Mouse (Mus musculus) small intestine, adult 2 months (tissue): ENCODE measurements around the gene Gm15217. TPM values are rescaled to one million over a fixed set of nuclear protein-coding genes. Genes with fewer than 3 reads are reported as not detected.

ENCODE experiments used
- H3K27ac ChIP-seq: fragments of 200-500 bp; 2 replicates; pipeline ENCODE4 v1.5.1; 2012; ENCODE audit warnings: low read depth, low read length, control low read depth, inconsistent platforms; ENCODE audit not compliant: insufficient read depth
- H3K27me3 ChIP-seq: fragments of 200-500 bp; 2 replicates; pipeline ENCODE4 v1.6.1; 2012; ENCODE audit warnings: mild to moderate bottlenecking, moderate library complexity, low read length, inconsistent platforms; ENCODE audit not compliant: control insufficient read depth, insufficient read depth
- H3K36me3 ChIP-seq: fragments of 200-500 bp; 2 replicates; pipeline ENCODE4 v1.6.1; 2012; ENCODE audit warnings: mild to moderate bottlenecking, low read length, control low read depth, inconsistent platforms; ENCODE audit not compliant: control insufficient read depth, insufficient read depth
- H3K4me1 ChIP-seq: fragments of 200-500 bp; 2 replicates; pipeline ENCODE4 v1.6.1; 2012; ENCODE audit warnings: low read length, inconsistent platforms, mixed read lengths; ENCODE audit not compliant: control insufficient read depth, insufficient read depth, insufficient read length
- H3K4me3 ChIP-seq: fragments of 200-500 bp; 2 replicates; pipeline ENCODE4 v1.5.1; 2012; ENCODE audit warnings: low read depth, mild to moderate bottlenecking, control low read depth, inconsistent platforms, low read length, moderate library complexity
- CTCF ChIP-seq: fragments of 200-500 bp; IDR thresholded peaks from 2 replicates; pipeline ENCODE4 v1.5.1; 2012; ENCODE audit warnings: low read depth, mild to moderate bottlenecking, control low read depth, inconsistent platforms, low read length, moderate library complexity, mixed read lengths; ENCODE audit not compliant: insufficient replicate concordance, insufficient read length; ENCODE audit errors: extremely low read depth
- POLR2A ChIP-seq: fragments of 200-500 bp; IDR thresholded peaks from 2 replicates; pipeline ENCODE4 v1.6.1; 2012; ENCODE audit warnings: low read depth, mild to moderate bottlenecking, control low read depth, inconsistent platforms, low read length, moderate library complexity
- WGBS: fragments of 180-500 bp; shearing (Covaris S2); methylation state at CpG from one replicate; pipeline ENCODE4 v1.1.7; 2018; 5-methylcytosine and 5-hydroxymethylcytosine counted together
- polyA plus RNA-seq: library from polyadenylated mRNA; depleted of rRNA; stranded (reverse); fragments of >200 nt; gene quantifications from 2 replicates; pipeline ENCODE4 v1.2.3, GENCODE M21; 2012

Gene Gm15217
- polyA plus RNA-seq, 1 experiment = not detected

DNA sequence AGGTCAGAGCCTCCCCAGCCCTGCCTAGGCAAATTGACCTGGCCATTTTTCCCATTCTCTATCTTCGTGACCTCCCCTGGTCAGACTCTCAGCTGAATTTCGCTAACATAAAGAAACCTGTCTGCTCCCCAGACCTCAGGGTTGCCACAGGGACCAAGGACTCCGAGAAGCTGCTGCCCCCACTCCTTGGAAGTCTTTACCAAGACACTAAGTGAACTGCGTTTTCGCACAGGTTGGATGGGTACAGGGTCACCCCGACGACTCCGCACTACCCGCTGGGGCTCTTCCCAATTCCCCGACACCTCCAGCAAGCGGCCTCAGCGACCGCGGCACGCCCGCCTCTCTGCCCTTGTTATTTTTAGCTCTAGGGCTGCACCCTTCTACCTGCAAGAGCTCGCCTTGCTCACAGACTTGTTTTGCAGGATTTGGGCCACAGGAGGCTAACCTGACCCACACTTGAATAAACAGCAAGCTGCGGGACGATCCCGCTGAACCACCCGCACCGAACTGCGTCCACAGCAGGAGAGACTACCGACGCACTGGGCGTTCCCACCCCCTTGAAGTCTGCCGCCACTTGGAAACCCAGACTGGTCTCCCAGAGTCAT, 19.0 kb downstream of the Gm15217 start:
- 9% methylated on average over 27 of the region's 27 CpGs for WGBS
- Histone ChIP-seq H3K4me1 (peaks cover 4% of the 10 kb centered on the region; the same call in 1 of the 2 replicates), H3K27me3 (peaks cover 11% of the 10 kb centered on the region), H3K4me3 (peak overlapping the region; percentile 27; the same call in 1 of the 2 replicates), H3K36me3 (no peaks in the 10 kb centered on the region), H3K27ac (no peak overlapping the region)
- TF ChIP-seq CTCF (no peak), POLR2A (no peak)

DNA sequence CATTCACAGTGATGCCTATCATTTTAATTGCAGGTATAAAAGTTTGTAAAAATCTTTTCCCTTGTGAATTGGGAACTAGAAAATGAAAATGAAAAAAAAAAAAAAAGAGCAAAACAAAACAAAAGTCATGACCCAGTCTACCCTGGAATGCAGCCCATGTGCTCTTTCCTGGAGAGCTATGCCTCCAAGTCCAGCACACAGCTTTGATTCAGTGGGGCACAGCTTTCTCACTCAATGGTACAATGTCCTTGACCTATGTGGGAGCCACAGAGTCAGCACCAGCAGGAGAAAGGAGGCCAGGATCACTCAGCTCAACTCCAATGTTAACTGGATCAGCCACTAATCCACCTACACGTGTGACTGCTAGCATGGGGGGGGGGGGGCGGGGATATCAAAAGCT, 20.7 kb downstream of the Gm15217 start:
- no peaks in the 10 kb centered on the region for H3K36me3 ChIP-seq
- TF ChIP-seq POLR2A (no peak), CTCF (no peak)
- H3K27ac ChIP-seq = no peak overlapping the region
- peaks cover 11% of the 10 kb centered on the region for H3K27me3 ChIP-seq
- H3K4me3 ChIP-seq = no peak overlapping the region
- WGBS = 74% methylated on average over 2 of the region's 2 CpGs
- H3K4me1 ChIP-seq = peaks cover 4% of the 10 kb centered on the region; the same call in 1 of the 2 replicates

DNA sequence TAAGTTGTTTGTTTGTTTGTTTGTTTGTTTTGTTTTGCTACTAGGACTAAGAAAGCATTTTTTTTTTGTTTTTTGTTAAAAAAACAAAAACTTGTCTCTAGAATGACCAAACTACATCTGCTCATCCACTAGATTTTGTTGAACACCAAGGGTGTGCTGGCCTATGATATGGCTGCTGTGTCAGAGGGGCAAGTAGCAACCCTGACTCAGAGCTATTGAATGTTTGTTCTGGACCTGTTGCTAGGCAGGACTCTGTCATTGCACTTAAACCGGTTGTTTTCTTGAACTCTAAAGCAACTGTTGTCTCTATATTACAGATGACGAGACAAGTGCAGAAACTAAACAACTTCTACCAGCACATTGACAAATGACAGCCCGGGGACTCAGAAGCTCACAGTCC, 29.1 kb downstream of the Gm15217 start:
- Histone ChIP-seq H3K36me3 (no peaks in the 10 kb centered on the region), H3K27me3 (no peaks in the 10 kb centered on the region), H3K27ac (no peak overlapping the region), H3K4me3 (no peak overlapping the region), H3K4me1 (no peaks in the 10 kb centered on the region)
- 48% methylated on average over 3 of the region's 3 CpGs for WGBS
- TF ChIP-seq POLR2A (no peak), CTCF (no peak)

DNA sequence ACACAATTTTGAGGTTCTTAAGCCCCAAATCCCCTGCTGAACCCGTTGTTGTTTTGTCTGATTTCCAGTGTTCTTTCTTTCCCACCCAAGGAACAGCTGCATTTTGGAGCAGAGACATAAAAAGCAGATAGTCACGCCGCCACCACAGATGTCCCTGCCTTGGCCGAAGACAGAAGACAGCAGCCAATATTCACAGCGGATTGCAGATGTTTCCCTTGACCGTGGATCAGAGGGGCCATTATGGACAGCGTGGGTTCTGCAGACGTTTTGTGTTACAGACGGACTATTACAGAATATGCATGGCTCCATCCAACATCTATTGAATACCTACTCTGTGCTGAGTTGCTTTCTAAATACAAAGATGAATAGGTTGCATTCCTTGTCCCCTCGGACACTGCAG, 29.8 kb downstream of the Gm15217 start:
- no peaks in the 10 kb centered on the region for H3K4me1 ChIP-seq
- TF ChIP-seq CTCF (no peak), POLR2A (no peak)
- no peaks in the 10 kb centered on the region for H3K27me3 ChIP-seq
- WGBS = 80% methylated on average over 10 of the region's 10 CpGs
- no peak overlapping the region for H3K4me3 ChIP-seq
- H3K36me3 ChIP-seq = no peaks in the 10 kb centered on the region
- H3K27ac ChIP-seq = no peak overlapping the region

DNA sequence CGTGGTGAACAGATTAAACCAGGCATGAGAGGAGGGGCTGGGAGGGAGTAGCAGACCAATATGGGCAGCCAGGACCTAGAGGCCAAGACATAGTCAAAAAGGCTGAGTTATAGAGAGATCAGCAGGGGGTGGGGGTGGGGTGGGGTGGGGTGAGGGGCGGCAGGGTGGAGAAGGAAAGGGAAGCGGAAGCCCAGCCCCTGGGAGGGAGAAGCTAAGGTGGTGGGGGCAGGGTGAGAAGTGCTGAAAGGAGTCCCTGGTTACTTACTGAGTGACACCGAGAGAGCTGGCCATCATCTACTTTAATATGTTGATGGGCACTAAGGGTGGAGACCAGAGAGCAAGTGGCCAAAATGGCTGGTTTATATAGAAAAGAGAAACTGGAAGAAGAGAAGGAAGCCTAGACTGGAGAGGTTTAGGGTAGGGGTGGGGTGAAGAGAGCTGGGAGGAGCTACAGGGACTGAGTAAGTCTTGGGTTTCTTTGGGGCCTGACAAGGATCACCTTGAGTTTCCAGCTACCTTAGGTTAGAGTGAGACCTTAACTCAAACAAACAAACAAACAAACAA, 31.4 kb downstream of the Gm15217 start:
- 54% methylated on average over 4 of the region's 4 CpGs for WGBS
- no peak overlapping the region for H3K27ac ChIP-seq
- no peaks in the 10 kb centered on the region for H3K4me1 ChIP-seq
- H3K4me3 ChIP-seq = no peak overlapping the region
- H3K27me3 ChIP-seq = no peaks in the 10 kb centered on the region
- no peak for TF ChIP-seq CTCF
- no peak for TF ChIP-seq POLR2A
- H3K36me3 ChIP-seq = no peaks in the 10 kb centered on the region

DNA sequence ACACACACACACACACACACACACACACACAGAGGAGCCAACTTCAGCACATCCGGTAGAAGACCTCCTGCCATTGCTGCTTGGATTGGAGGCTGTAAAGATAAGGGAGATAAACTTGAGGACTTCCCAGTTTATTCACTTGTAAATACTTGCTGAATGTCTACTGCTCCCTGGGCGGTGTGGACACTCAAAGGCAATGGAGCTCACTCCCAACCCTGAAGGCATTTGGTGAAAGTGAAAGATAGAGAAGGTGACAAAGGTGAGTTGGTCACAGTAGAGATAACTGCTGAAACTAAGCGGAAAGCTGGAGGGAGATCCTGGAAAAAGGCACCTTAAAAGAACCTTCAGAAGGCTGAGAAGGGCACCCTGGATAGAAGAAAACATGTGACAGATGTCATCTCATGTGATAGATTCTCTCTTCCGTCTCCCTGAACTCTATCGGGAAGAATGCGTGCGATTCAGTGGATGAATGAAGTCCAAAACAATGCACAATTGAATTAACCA, 33.3 kb downstream of the Gm15217 start:
- H3K27ac ChIP-seq = no peak overlapping the region
- H3K27me3 ChIP-seq = no peaks in the 10 kb centered on the region
- no peaks in the 10 kb centered on the region for H3K36me3 ChIP-seq
- no peak overlapping the region for H3K4me3 ChIP-seq
- H3K4me1 ChIP-seq = no peaks in the 10 kb centered on the region
- 46% methylated on average over 7 of the region's 7 CpGs for WGBS
- TF ChIP-seq CTCF = no peak
- no peak for TF ChIP-seq POLR2A

DNA sequence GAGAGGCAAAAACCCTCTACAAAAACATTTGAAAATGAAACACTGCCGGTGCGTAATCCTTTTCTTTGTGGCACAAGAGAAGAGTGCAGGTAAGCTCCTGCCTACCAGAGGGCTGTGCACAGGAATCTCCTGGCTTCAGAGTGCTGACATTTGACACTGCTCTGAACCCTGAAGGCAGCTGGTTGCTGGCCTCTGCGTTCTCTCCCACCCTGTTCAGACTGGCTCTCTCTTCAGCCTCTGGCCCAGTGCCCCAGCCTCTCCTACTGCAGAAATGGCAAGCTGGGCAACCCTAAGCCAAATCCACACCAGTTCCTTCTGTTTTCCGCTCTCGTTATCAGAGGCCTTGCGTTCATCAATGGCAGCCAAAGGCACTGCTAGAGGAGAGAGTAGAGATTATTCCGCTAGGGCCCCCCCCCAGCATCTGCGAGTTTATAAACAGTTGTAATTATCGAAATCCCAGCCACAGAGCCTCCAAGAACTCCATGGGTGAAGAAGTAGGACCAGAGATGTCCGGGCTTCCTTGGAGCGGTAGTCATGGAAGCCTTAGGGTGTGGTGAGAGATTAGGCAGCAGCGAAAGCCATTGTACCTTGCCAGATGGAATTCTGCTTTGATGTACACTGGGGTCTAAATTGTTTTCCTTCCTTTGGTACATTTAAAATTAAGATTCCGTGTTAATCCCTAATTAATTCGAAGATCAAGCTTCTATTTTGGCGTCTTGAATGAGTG, 39.3 kb downstream of the Gm15217 start:
- 81% methylated on average over 15 of the region's 15 CpGs for WGBS
- TF ChIP-seq CTCF (no peak), POLR2A (no peak)

More for the DNA sequence above, 39.3 kb downstream of the Gm15217 start:
- H3K36me3 ChIP-seq = no peaks in the 10 kb centered on the region
- no peaks in the 10 kb centered on the region for H3K4me1 ChIP-seq
- H3K27ac ChIP-seq = no peak overlapping the region
- H3K4me3 ChIP-seq = no peak overlapping the region
- H3K27me3 ChIP-seq = no peaks in the 10 kb centered on the region
